Mouse (Mus musculus): ENCODE measurements at regions not wholly inside any gene's neighbourhood (a gene's known extent, or its start where the extent isn't known, plus 50 kb on each side); places are given as distances from the start of the nearest gene placed in this dataset.
A peak's percentile ranks its signal among the peaks of the same experiment; 100 is the strongest.

GRCm38 (mm10) chr12:57809961-57810360, 246.0 kb downstream of the Ttc6 start:
- intact Hi-C loops (cut with DNase I): no loop called here
- DNase-seq (ENCODE audit: low spot score in 2 of 2): no peak

- intact Hi-C loops (cut with DNase I): no loop called here
- DNase-seq (ENCODE audit: low spot score in 2 of 2): peak in 1 of 2 experiments; percentile 15
These were observed 259.9 kb downstream of the Ttc6 start for GRCm38 (mm10) chr12:57823809-57824208.

GRCm38 (mm10) chr12:57825754-57826153, 261.8 kb downstream of the Ttc6 start:
- intact Hi-C loops (cut with DNase I): loop anchor here (5.0 kb wide), 5 partner anchors 377 to 1122 kb away; no protein-coding TSS in a partner anchor
- DNase-seq (ENCODE audit: low spot score in 2 of 2): no peak

- intact Hi-C loops (cut with DNase I): no loop called here
- DNase-seq (ENCODE audit: low spot score in 2 of 2): no peak
These were observed 278.9 kb downstream of the Ttc6 start for GRCm38 (mm10) chr12:57842813-57843212.

GRCm38 (mm10) chr12:57871028-57871427, 307.1 kb downstream of the Ttc6 start:
- no peak for DNase-seq (ENCODE audit: low spot score in 2 of 2)
- intact Hi-C loops (cut with DNase I): no loop called here

- intact Hi-C loops (cut with DNase I): no loop called here
- DNase-seq (ENCODE audit: low spot score in 2 of 2): no peak
These were observed 320.6 kb upstream of the Sstr1 start for GRCm38 (mm10) chr12:57890783-57891478.

- intact Hi-C loops (cut with DNase I): no loop called here
- DNase-seq (ENCODE audit: low spot score in 2 of 2): no peak
These were observed 320.0 kb upstream of the Sstr1 start for GRCm38 (mm10) chr12:57891556-57891955.

GRCm38 (mm10) chr12:57897751-57898250, 313.8 kb upstream of the Sstr1 start:
- no peak for DNase-seq (ENCODE audit: low spot score in 2 of 2)
- intact Hi-C loops (cut with DNase I): no loop called here

GRCm38 (mm10) chr12:57904658-57905057, 306.9 kb upstream of the Sstr1 start:
- no peak for DNase-seq (ENCODE audit: low spot score in 2 of 2)
- intact Hi-C loops (cut with DNase I): no loop called here

GRCm38 (mm10) chr12:57918211-57918610, 293.4 kb upstream of the Sstr1 start:
- intact Hi-C loops (cut with DNase I): no loop called here
- no peak for DNase-seq (ENCODE audit: low spot score in 2 of 2)

GRCm38 (mm10) chr12:57922031-57922430, 289.5 kb upstream of the Sstr1 start:
- intact Hi-C loops (cut with DNase I): no loop called here
- no peak for DNase-seq (ENCODE audit: low spot score in 2 of 2)

- intact Hi-C loops (cut with DNase I): no loop called here
- DNase-seq (ENCODE audit: low spot score in 2 of 2): no peak
These were observed 287.1 kb upstream of the Sstr1 start for GRCm38 (mm10) chr12:57924422-57924821.

GRCm38 (mm10) chr12:57926886-57927285, 284.7 kb upstream of the Sstr1 start:
- intact Hi-C loops (cut with DNase I): no loop called here
- DNase-seq (ENCODE audit: low spot score in 2 of 2): no peak

GRCm38 (mm10) chr12:57928030-57928429, 283.5 kb upstream of the Sstr1 start:
- no peak for DNase-seq (ENCODE audit: low spot score in 2 of 2)
- intact Hi-C loops (cut with DNase I): no loop called here

- intact Hi-C loops (cut with DNase I): no loop called here
- DNase-seq (ENCODE audit: low spot score in 2 of 2): no peak
These were observed 279.7 kb upstream of the Sstr1 start for GRCm38 (mm10) chr12:57931856-57932255.

GRCm38 (mm10) chr12:57949886-57950285, 261.7 kb upstream of the Sstr1 start:
- intact Hi-C loops (cut with DNase I): no loop called here
- no peak for DNase-seq (ENCODE audit: low spot score in 2 of 2)

GRCm38 (mm10) chr12:57958527-57958926, 253.0 kb upstream of the Sstr1 start:
- intact Hi-C loops (cut with DNase I): no loop called here
- DNase-seq (ENCODE audit: low spot score in 2 of 2): no peak

GRCm38 (mm10) chr12:57960171-57960570, 251.4 kb upstream of the Sstr1 start:
- no peak for DNase-seq (ENCODE audit: low spot score in 2 of 2)
- intact Hi-C loops (cut with DNase I): no loop called here

- intact Hi-C loops (cut with DNase I): no loop called here
- DNase-seq (ENCODE audit: low spot score in 2 of 2): no peak
These were observed 242.4 kb upstream of the Sstr1 start for GRCm38 (mm10) chr12:57969168-57969567.

- no peak for DNase-seq (ENCODE audit: low spot score in 2 of 2)
- intact Hi-C loops (cut with DNase I): no loop called here
These were observed 241.4 kb upstream of the Sstr1 start for GRCm38 (mm10) chr12:57970163-57970562.

- no peak for DNase-seq (ENCODE audit: low spot score in 2 of 2)
- intact Hi-C loops (cut with DNase I): no loop called here
These were observed 239.1 kb upstream of the Sstr1 start for GRCm38 (mm10) chr12:57972484-57972883.

Data from left cerebral cortex, postnatal 36 days (tissue).